Mouse (Mus musculus): Measurements from ENCODE around the gene Borcs6. TPM values are rescaled to one million over a fixed set of nuclear protein-coding genes. Genes with fewer than 3 reads are reported as not detected.
A peak's percentile ranks its signal among the peaks of the same experiment; 100 is the strongest.
"Not testable (repeated sequence)": the region's sequence is repeated elsewhere in the genome, so short reads cannot be mapped to it uniquely, and the experiment has no call there.

Gene Borcs6
- polyA plus RNA-seq, 2 experiments = 12.3 to 15.2 TPM

DNA sequence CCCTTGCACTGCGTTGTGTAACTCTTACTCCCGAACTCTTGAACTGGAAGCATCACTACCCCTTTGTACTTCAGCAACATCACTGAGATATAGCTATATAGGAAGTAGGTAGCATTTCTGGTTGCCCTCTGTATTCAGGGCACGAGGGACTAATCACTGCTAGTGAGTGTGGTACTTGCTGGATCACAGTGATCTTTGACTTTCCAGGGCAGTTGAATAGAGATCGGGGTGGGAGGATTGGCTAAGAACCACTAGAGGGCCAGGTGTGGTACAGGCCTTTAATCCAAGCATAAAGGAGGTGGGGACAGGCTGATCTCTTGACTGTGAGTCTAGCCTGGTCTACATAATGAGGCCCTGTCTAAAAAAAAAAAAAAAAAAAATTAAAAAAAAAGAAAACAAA lies 33.4 kb downstream of the Borcs6 start:
- H3K4me2 ChIP-seq (replicated peaks; ENCODE audit: low read depth, low read length, severe bottlenecking) = no peak overlapping the region
- no peak overlapping the region for H3K9ac ChIP-seq (ENCODE audit: low read depth, low read length, severe bottlenecking)
- no peak for ATAC-seq (ENCODE audit: low FRiP score, low read depth)
- no peak overlapping the region for H3K27ac ChIP-seq (replicated peaks; ENCODE audit: low read depth, low read length)
- 87% methylated on average over 4 of the region's 4 CpGs for WGBS
- peaks cover 24% of the 10 kb centered on the region for H3K4me1 ChIP-seq (ENCODE audit: control insufficient read depth, insufficient read depth, low read length)
- no peak for TF ChIP-seq POLR2A (IDR thresholded peaks at IDR 0.05; ENCODE audit: borderline replicate concordance, extremely low read depth, insufficient read depth, insufficient read length)
- no peak overlapping the region for H3K4me3 ChIP-seq (replicated peaks; ENCODE audit: low read length)
- H3K27me3 ChIP-seq (ENCODE audit: control insufficient read depth, insufficient read depth, low read length) = no peaks in the 10 kb centered on the region
- peaks cover 35% of the 10 kb centered on the region for H3K36me3 ChIP-seq (ENCODE audit: control insufficient read depth, insufficient read depth, low read length)
- DNase-seq (ENCODE audit: low spot score) = no peak
- no peaks in the 10 kb centered on the region for H3K9me3 ChIP-seq (ENCODE audit: control insufficient read depth, low read length)

DNA sequence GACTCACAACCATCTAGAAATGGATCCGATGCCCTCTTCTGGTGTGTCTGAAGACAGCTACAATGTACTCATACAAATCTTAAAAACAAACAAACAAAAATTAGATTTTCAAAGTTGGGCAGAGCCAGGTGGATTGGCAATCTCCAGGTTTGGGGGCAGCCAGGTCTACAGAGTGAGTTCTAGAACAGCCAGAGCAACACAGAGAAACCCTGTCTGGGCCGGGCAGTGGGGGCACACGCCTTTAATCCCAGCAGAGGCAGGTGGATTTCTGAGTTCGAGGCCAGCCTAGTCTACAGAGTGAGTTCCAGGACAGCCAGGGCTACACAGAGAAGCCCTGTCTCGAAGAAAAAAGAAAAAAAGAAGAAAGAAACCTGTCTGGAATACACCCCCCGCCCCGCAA lies 34.3 kb downstream of the Borcs6 start:
- not testable (repeated sequence) for H3K27me3 ChIP-seq (ENCODE audit: control insufficient read depth, insufficient read depth, low read length); H3K4me3 ChIP-seq (replicated peaks; ENCODE audit: low read length); ATAC-seq (ENCODE audit: low FRiP score, low read depth); H3K9me3 ChIP-seq (ENCODE audit: control insufficient read depth, low read length); DNase-seq (ENCODE audit: low spot score); H3K9ac ChIP-seq (ENCODE audit: low read depth, low read length, severe bottlenecking); H3K27ac ChIP-seq (replicated peaks; ENCODE audit: low read depth, low read length); H3K4me2 ChIP-seq (replicated peaks; ENCODE audit: low read depth, low read length, severe bottlenecking)
- H3K4me1 ChIP-seq (ENCODE audit: control insufficient read depth, insufficient read depth, low read length) = peaks cover 33% of the 10 kb centered on the region
- H3K36me3 ChIP-seq (ENCODE audit: control insufficient read depth, insufficient read depth, low read length) = peaks cover 35% of the 10 kb centered on the region
- WGBS = 88% methylated on average over 7 of the region's 7 CpGs

DNA sequence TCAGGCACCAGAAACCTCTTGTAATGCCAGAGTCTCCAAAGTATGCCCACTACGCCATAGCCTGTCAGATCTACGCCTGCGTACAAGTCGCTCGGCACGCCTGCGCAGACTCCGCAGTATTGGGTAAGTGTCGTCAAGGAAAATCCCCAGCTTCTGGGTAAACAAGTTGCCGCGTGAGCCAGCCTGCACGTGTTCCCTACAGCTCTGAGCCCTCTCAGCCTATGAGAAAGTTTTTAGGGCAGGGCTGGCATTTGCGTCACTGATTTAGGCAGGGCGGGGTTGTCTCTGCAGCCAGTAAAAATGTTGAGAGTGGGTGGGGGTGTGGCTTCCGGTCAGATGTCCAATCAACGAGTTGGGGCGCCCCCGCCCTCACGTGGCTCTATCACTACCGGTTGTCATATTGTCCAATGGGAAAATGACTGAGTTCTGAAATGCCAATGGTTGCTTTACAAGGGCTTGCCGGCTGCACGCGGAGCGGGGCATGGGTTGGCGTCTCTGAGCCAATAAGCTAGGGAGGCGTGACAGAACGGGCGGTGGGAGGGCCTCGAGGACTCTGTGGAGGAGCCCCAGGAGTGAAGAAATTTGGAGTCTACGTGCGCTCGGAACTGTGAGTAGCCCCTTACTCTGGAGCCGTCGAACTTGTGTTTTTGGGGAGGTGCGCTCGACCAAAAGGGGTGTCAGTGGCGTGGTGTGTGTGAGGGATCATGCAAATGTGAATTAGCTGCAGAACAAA lies 35.3 kb downstream of the Borcs6 start, which contains the start of gene Per1:
Gene Per1, plus strand, starts transcription at position 521 of the 733 bp plus-strand sequence.
- TF ChIP-seq POLR2A (IDR thresholded peaks at IDR 0.05; ENCODE audit: borderline replicate concordance, extremely low read depth, insufficient read depth, insufficient read length) = 0 out of 2 replicates have a peak, but pooled peaks have one; percentile 16
- Histone ChIP-seq H3K36me3 (ENCODE audit: control insufficient read depth, insufficient read depth, low read length) (peaks cover 30% of the 10 kb centered on the region), H3K9me3 (ENCODE audit: control insufficient read depth, low read length) (no peaks in the 10 kb centered on the region), H3K9ac (ENCODE audit: low read depth, low read length, severe bottlenecking) (peak within 1 kb of the TSS; percentile 62), H3K27ac (replicated peaks; ENCODE audit: low read depth, low read length) (peak within 1 kb of the TSS; percentile 89), H3K4me1 (ENCODE audit: control insufficient read depth, insufficient read depth, low read length) (peaks cover 31% of the 10 kb centered on the region), H3K4me2 (replicated peaks; ENCODE audit: low read depth, low read length, severe bottlenecking) (peak within 1 kb of the TSS; percentile 60), H3K27me3 (ENCODE audit: control insufficient read depth, insufficient read depth, low read length) (no peaks in the 10 kb centered on the region), H3K4me3 (replicated peaks; ENCODE audit: low read length) (peak within 1 kb of the TSS; percentile 62)
- under 1% methylated on average over 37 of the region's 37 CpGs for WGBS
- ATAC-seq (ENCODE audit: low FRiP score, low read depth) (peak; percentile 91), DNase-seq (ENCODE audit: low spot score) (peak; percentile 100)

DNA sequence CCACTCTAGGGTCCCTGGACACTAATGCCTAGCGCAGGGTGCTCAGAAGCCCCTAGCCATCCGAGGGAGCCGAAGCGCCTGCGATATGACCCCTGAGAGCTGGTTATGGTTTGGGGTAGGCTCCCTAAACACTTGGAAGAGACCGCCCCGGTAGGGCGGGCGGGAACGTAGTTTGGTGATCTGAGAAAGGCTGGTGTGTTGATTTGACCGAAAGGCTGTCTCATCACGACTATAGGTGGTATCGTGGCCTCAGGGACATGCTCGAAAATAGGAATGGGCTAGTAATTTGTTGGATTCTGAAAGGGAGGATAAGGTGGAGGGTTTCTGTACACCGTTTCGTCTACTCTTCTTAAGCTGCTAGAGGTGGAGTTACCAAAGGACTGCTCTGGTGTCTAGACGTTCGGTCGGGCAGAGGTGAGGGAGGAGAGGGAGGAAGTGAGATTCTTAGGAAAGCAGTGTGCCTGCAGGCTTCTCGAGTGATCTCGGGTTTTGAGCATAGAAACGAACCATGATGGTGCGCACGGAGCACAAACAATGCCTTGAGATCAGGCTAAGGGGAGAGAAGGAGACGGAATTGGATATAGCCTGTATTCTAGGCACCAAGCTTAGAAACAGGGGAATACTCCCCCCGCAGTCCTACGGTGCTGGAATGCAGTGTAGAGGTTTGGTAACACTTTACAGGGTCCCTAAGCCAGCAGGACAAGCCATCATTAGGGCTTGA lies 36.2 kb downstream of the Borcs6 start:
- WGBS = 2% methylated on average over 27 of the region's 27 CpGs
- peaks cover 30% of the 10 kb centered on the region for H3K4me1 ChIP-seq (ENCODE audit: control insufficient read depth, insufficient read depth, low read length)

DNA sequence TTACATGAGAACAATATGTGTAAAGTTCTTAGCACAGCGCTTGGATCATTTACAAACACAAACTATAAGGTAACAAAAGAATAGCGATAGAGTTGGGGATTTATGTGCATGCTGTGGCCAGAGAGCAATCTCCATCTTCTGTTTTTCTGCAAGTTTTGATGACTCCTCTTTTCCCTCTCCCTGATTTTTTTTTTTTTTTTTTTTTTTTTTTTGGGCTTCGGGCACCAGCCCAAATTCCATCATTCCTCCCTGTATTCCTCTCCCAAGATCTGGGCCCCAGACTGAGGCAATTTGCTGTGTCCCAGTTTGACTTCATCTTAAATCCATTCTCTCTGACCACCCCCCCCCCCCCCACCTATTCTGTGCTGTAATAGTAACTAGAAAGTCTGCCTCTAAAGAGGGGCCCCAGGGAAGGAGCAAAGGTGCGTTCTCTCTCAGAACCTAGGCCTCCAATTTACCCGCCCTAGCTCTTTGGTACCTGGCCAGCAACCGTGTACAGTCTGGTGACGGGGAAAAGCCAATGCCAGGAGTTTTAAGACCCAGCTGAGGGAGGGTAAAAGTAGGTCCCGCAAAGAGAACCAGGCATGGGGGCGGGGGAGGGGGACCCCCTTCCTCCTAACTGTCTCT lies 37.0 kb downstream of the Borcs6 start:
- peaks cover 30% of the 10 kb centered on the region for H3K4me1 ChIP-seq (ENCODE audit: control insufficient read depth, insufficient read depth, low read length)
- peak overlapping the region; percentile 89 for H3K27ac ChIP-seq (replicated peaks; ENCODE audit: low read depth, low read length)
- H3K27me3 ChIP-seq (ENCODE audit: control insufficient read depth, insufficient read depth, low read length) = no peaks in the 10 kb centered on the region
- no peak for TF ChIP-seq POLR2A (IDR thresholded peaks at IDR 0.05; ENCODE audit: borderline replicate concordance, extremely low read depth, insufficient read depth, insufficient read length)
- DNase-seq (ENCODE audit: low spot score) (no peak), ATAC-seq (ENCODE audit: low FRiP score, low read depth) (no peak)
- peaks cover 26% of the 10 kb centered on the region for H3K36me3 ChIP-seq (ENCODE audit: control insufficient read depth, insufficient read depth, low read length)
- peak overlapping the region; percentile 43; the same call in 1 of the 2 replicates for H3K9ac ChIP-seq (ENCODE audit: low read depth, low read length, severe bottlenecking)
- 6% methylated on average over 9 of the region's 9 CpGs for WGBS
- H3K4me3 ChIP-seq (replicated peaks; ENCODE audit: low read length) = peak overlapping the region; percentile 62
- no peaks in the 10 kb centered on the region for H3K9me3 ChIP-seq (ENCODE audit: control insufficient read depth, low read length)
- H3K4me2 ChIP-seq (replicated peaks; ENCODE audit: low read depth, low read length, severe bottlenecking) = peak overlapping the region; percentile 60

More for the DNA sequence above, 36.2 kb downstream of the Borcs6 start:
- no peak for ATAC-seq (ENCODE audit: low FRiP score, low read depth)
- Histone ChIP-seq H3K9me3 (ENCODE audit: control insufficient read depth, low read length) (no peaks in the 10 kb centered on the region), H3K27ac (replicated peaks; ENCODE audit: low read depth, low read length) (peak overlapping the region; percentile 89), H3K27me3 (ENCODE audit: control insufficient read depth, insufficient read depth, low read length) (no peaks in the 10 kb centered on the region), H3K36me3 (ENCODE audit: control insufficient read depth, insufficient read depth, low read length) (peaks cover 26% of the 10 kb centered on the region), H3K4me3 (replicated peaks; ENCODE audit: low read length) (peak overlapping the region; percentile 62), H3K9ac (ENCODE audit: low read depth, low read length, severe bottlenecking) (peak overlapping the region; percentile 62), H3K4me2 (replicated peaks; ENCODE audit: low read depth, low read length, severe bottlenecking) (peak overlapping the region; percentile 60)
- no peak for TF ChIP-seq POLR2A (IDR thresholded peaks at IDR 0.05; ENCODE audit: borderline replicate concordance, extremely low read depth, insufficient read depth, insufficient read length)
- no peak for DNase-seq (ENCODE audit: low spot score)

Measured in limb, embryonic 14.5 days (tissue).